Mouse (Mus musculus) myocyte (in vitro differentiated cells): Measurements from ENCODE around the gene Crtac1. TPM values are rescaled to one million over a fixed set of nuclear protein-coding genes. Genes with fewer than 3 reads are reported as not detected.
A peak's percentile ranks its signal among the peaks of the same experiment; 100 is the strongest.

Source experiments
- H3K27me3 ChIP-seq: one replicate; pipeline ENCODE4 v1.6.1; 2011; ENCODE audit not compliant: control insufficient read depth, insufficient read depth, insufficient read length
- H3K36me3 ChIP-seq: one replicate; pipeline ENCODE4 v1.6.1; 2011; ENCODE audit not compliant: control insufficient read depth, insufficient read depth
- H3K4me2 ChIP-seq: one replicate; pipeline ENCODE4 v1.6.1; 2011; ENCODE audit warnings: low read depth, control low read depth
- H3K4me3 ChIP-seq: one replicate; pipeline ENCODE4 v1.5.1; 2011; ENCODE audit warnings: mild to moderate bottlenecking, control low read depth, moderate library complexity
- H3K79me2 ChIP-seq: one replicate; pipeline ENCODE4 v1.6.1; 2011; ENCODE audit not compliant: control insufficient read depth, insufficient read depth
- H3ac ChIP-seq: one replicate; pipeline ENCODE4 v1.6.1; 2011; ENCODE audit not compliant: control insufficient read depth, insufficient read length
- CEBPB ChIP-seq: IDR thresholded peaks from 2 replicates; pipeline ENCODE4 v1.6.1; 2011; ENCODE audit warnings: mild to moderate bottlenecking, moderate library complexity; ENCODE audit not compliant: poor library complexity, insufficient read depth, severe bottlenecking
- E2F4 ChIP-seq: IDR thresholded peaks from one replicate; pipeline ENCODE4 v1.6.1; 2011; ENCODE audit warnings: mild to moderate bottlenecking, control low read depth, moderate library complexity; ENCODE audit not compliant: insufficient read depth
- MAX ChIP-seq: IDR thresholded peaks from one replicate; pipeline ENCODE4 v1.6.1; 2011; ENCODE audit warnings: low read depth, mild to moderate bottlenecking, control low read depth
- MYOD1 ChIP-seq, 3 experiments: IDR thresholded peaks; one replicate each; pipeline ENCODE4 v1.6.1; 2011; ENCODE audit warnings: control low read depth in 2 of 3, low read depth in 2 of 3, mild to moderate bottlenecking in 2 of 3, moderate library complexity in 1 of 3; ENCODE audit not compliant: insufficient read length in 2 of 3, control insufficient read depth in 1 of 3
- MYOG ChIP-seq, 3 experiments: IDR thresholded peaks; one replicate each; pipeline ENCODE4 v1.6.1; 2011; ENCODE audit warnings: control low read depth in 2 of 3, low read depth in 2 of 3, mild to moderate bottlenecking in 2 of 3; ENCODE audit not compliant: insufficient read length in 2 of 3, control insufficient read depth in 1 of 3, insufficient read depth in 1 of 3
- POLR2A ChIP-seq: IDR thresholded peaks from one replicate; pipeline ENCODE4 v1.6.1; 2011; ENCODE audit warnings: low read depth, mild to moderate bottlenecking, control low read depth, moderate library complexity; ENCODE audit not compliant: insufficient read length
- POLR2AphosphoS2 ChIP-seq: IDR thresholded peaks from one replicate; pipeline ENCODE4 v1.6.1; 2011; ENCODE audit warnings: low read depth, control low read depth; ENCODE audit not compliant: insufficient read length
- REST ChIP-seq: IDR thresholded peaks from one replicate; pipeline ENCODE4 v1.6.1; 2011; ENCODE audit warnings: mild to moderate bottlenecking, control low read depth, moderate library complexity; ENCODE audit not compliant: insufficient read depth, insufficient read length
- SRF ChIP-seq: IDR thresholded peaks from one replicate; pipeline ENCODE4 v1.6.1; 2011; ENCODE audit warnings: low read depth; ENCODE audit not compliant: control insufficient read depth, insufficient read length
- TCF12 ChIP-seq: IDR thresholded peaks from one replicate; pipeline ENCODE4 v1.6.1; 2011; ENCODE audit warnings: mild to moderate bottlenecking, control low read depth; ENCODE audit not compliant: poor library complexity, insufficient read depth, severe bottlenecking
- TCF3 ChIP-seq: IDR thresholded peaks from one replicate; pipeline ENCODE4 v1.6.1; 2011; ENCODE audit warnings: low read depth, control low read depth; ENCODE audit not compliant: insufficient read length
- USF1 ChIP-seq: IDR thresholded peaks from one replicate; pipeline ENCODE4 v1.6.1; 2011; ENCODE audit warnings: low read depth, mild to moderate bottlenecking, control low read depth, moderate library complexity
- polyA plus RNA-seq: library from polyadenylated mRNA; unstranded; fragments of >200 nt; fragmentation: generic; extraction: Trizol; gene quantifications from one replicate; pipeline ENCODE4 v1.2.1, GENCODE M21; 2012; ENCODE audit warnings: missing spikeins

Crtac1 gene
- polyA plus RNA-seq, 1 experiment = not detected

GRCm38 (mm10) chr19:42331446-42331845, 100.1 kb downstream of the Crtac1 start:
- Histone ChIP-seq H3K79me2 (no peaks in the 10 kb centered on the region), H3ac (no peak overlapping the region), H3K4me2 (no peak overlapping the region), H3K27me3 (peaks cover 8% of the 10 kb centered on the region), H3K4me3 (no peak overlapping the region), H3K36me3 (no peaks in the 10 kb centered on the region)
- TF ChIP-seq TCF3 (no peak), E2F4 (no peak), MYOD1 (IDR thresholded peaks at IDR 0.05; ENCODE audit: control insufficient read depth in 1 of 3, insufficient read length in 2 of 3, low read depth in 2 of 3) (no peak), CEBPB (no peak), MAX (no peak), TCF12 (no peak)

DNA sequence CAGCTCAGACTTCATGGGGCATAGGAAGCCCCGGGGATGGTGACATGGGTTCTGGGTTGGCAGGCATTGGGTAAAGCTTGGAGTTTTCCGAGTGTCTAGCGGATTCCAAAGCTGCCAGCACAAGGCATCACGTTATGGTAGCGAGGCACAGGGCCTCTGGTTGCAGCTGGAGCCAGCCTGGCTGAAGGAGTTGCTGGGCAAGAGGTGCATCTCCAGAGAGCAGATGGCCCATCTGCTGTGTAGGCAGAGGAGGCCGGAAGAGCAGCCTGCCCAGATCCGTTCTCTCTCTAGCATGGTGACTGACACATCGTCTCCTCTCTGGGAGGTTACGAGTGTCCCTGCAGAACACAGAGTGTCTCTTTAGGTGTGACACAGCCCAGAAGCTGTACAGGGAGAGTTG, 103.4 kb downstream of the Crtac1 start:
- Histone ChIP-seq H3K4me3 (no peak overlapping the region), H3ac (no peak overlapping the region), H3K79me2 (no peaks in the 10 kb centered on the region), H3K4me2 (no peak overlapping the region), H3K27me3 (peaks cover 4% of the 10 kb centered on the region), H3K36me3 (no peaks in the 10 kb centered on the region)
- TF ChIP-seq MYOD1 (IDR thresholded peaks at IDR 0.05; ENCODE audit: control insufficient read depth in 1 of 3, insufficient read length in 2 of 3, low read depth in 2 of 3) (no peak), E2F4 (no peak), TCF3 (no peak), MAX (no peak), MYOG (IDR thresholded peaks at IDR 0.05; ENCODE audit: control insufficient read depth in 1 of 3, insufficient read depth in 1 of 3, insufficient read length in 2 of 3, low read depth in 2 of 3) (no peak), POLR2AphosphoS2 (no peak), TCF12 (no peak), POLR2A (no peak), SRF (no peak), CEBPB (no peak), REST (no peak), USF1 (no peak)

DNA sequence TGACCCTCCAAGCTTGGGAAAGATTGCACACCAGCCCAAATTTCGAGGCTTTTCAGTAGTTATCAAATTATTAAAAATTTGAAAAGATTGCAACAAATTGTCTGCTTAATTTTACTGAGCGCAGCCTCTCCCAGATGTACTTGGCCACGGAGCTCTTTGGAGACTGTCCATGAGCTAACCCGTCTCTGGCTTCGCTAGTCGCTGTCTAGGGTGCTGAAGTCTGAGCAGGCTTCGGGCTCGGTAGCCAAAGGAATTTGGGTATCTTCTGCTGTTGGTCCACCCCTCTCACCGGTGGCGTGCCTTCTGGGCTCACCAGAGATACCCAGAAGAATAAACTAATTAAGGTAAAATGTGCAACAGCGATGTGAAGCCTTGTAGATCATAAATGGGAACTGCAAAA, 105.7 kb downstream of the Crtac1 start:
- TF ChIP-seq TCF12 = no peak
- TF ChIP-seq REST = peak; percentile 80
- TF ChIP-seq MYOD1 (IDR thresholded peaks at IDR 0.05; ENCODE audit: control insufficient read depth in 1 of 3, insufficient read length in 2 of 3, low read depth in 2 of 3) = no peak
- no peak for TF ChIP-seq MAX
- Histone ChIP-seq H3K27me3 (peaks cover 20% of the 10 kb centered on the region), H3K4me2 (no peak overlapping the region), H3ac (no peak overlapping the region), H3K4me3 (no peak overlapping the region), H3K79me2 (no peaks in the 10 kb centered on the region), H3K36me3 (no peaks in the 10 kb centered on the region)

DNA sequence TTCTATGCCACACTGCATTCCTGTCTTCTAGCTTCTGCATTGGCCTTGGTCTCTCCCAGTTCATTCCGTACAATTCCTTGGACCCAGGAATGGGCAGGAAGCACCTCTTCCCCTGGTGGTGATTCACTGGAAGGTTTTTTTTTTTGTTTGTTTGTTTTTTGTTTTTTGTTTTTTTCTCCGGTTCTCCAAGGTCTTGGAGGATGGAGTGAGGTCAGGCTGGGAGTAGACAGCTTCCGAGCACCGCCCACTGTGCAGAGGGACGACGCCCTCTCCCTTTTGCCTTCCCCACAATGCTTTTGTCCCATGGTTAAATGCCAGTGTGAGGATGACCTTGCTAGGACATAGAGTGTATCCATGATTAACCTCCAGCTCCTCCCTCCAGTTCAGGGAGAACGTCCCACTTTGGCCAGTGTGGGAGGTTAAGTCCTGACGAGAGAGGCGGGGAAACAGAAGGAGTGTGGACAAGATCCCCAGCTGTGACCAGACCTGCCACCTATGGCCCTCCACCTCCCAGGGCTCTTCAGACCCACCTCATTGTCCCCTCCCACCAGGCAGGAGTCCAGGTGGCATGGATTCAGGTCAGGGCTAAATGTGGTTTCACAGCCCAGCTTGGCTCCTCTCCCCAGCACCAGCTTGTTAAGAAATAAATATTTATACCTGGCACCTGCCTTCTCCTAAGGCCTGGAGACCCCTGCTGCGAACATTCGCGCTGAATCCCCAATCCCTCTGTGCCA, 109.1 kb downstream of the Crtac1 start:
- TF ChIP-seq SRF (no peak), USF1 (no peak), CEBPB (no peak), POLR2AphosphoS2 (no peak)
- Histone ChIP-seq H3K36me3 (no peaks in the 10 kb centered on the region), H3K79me2 (no peaks in the 10 kb centered on the region), H3ac (no peak overlapping the region), H3K4me2 (no peak overlapping the region), H3K27me3 (peaks cover 40% of the 10 kb centered on the region), H3K4me3 (no peak overlapping the region)

DNA sequence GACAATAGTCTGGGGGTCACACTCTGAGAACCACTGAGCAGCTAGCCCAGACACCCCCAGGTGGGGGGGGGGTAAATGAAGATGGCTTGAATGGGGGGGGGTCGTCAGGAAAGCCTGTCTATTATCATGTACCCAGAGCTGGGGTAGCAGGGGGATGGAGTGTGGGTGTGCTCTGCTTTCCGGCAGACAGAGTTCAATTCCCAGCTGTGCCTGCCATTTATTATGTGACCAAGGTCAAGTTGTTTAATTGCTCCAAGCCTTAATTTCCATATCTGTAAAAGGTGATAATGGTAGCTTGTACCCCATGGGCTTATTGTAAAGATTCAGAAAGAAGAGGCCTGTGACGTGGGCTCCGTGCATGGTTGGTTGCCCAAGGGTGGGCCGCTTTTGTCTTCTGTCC, 109.6 kb downstream of the Crtac1 start:
- Histone ChIP-seq H3ac (no peak overlapping the region), H3K4me2 (no peak overlapping the region), H3K36me3 (no peaks in the 10 kb centered on the region), H3K79me2 (no peaks in the 10 kb centered on the region), H3K4me3 (no peak overlapping the region), H3K27me3 (peaks cover 46% of the 10 kb centered on the region)
- TF ChIP-seq TCF3 (no peak), USF1 (no peak), MAX (no peak), MYOD1 (IDR thresholded peaks at IDR 0.05; ENCODE audit: control insufficient read depth in 1 of 3, insufficient read length in 2 of 3, low read depth in 2 of 3) (no peak), POLR2AphosphoS2 (no peak), TCF12 (no peak), REST (no peak), SRF (no peak), MYOG (IDR thresholded peaks at IDR 0.05; ENCODE audit: control insufficient read depth in 1 of 3, insufficient read depth in 1 of 3, insufficient read length in 2 of 3, low read depth in 2 of 3) (no peak), CEBPB (no peak), E2F4 (no peak)
